In genomic region chr15:99790464-99790863, GRCm38 (mm10) we compare ENCODE assay signal across 22 mouse cellular contexts.
"Had no signal": no experiment of that assay in that cellular context is flagged by ENCODE, and none has a peak within 500 bp of the region (broad histone marks: within the 10 kb centered on the region; RNA-seq: fewer than 3 reads in every experiment).

No protein-coding gene starts in this region.

- H3K27ac ChIP-seq: kidney, postnatal 0 days; layer of hippocampus, adult 2 months; limb, embryonic 10.5 days; limb, embryonic 13.5 days; liver, embryonic 12.5 days; liver, embryonic 15.5 days; lung, embryonic 15.5 days; midbrain, embryonic 10.5 days; midbrain, embryonic 13.5 days; neural tube, embryonic 13.5 days had no signal

- DNase-seq: kidney, postnatal 25 days; layer of hippocampus, adult 9-11 months; liver; lung, adult 18-20 months; lung, postnatal 10 days; lung, postnatal 36 days; retina, postnatal 1 day; right cerebral cortex, postnatal 25 days; thymus, adult 2 months; thymus, postnatal 14 days had no signal

- H3K4me3 ChIP-seq: layer of hippocampus, adult 2 months; limb, embryonic 10.5 days; limb, embryonic 13.5 days; liver, embryonic 12.5 days; liver, embryonic 15.5 days; lung, embryonic 15.5 days; megakaryocyte, embryonic 14.5 days; midbrain, embryonic 10.5 days; midbrain, embryonic 13.5 days; myocyte; neural tube, embryonic 13.5 days had no signal
